Mouse (Mus musculus) gastrocnemius, adult 2 months (tissue): ENCODE measurements around the gene Enah. TPM values are rescaled to one million over a fixed set of nuclear protein-coding genes. Genes with fewer than 3 reads are reported as not detected.

Experiments
- DNase-seq: peaks from one replicate; pipeline ENCODE4 v3.0.0; 2022
- H3K27ac ChIP-seq: fragments of 200-600 bp; 2 replicates; pipeline ENCODE4 v1.8.1; 2022; ENCODE audit warnings: mild to moderate bottlenecking
- H3K4me3 ChIP-seq: fragments of 200-600 bp; 2 replicates; pipeline ENCODE4 v1.8.1; 2022; ENCODE audit warnings: mild to moderate bottlenecking, moderate library complexity
- CTCF ChIP-seq: fragments of 200-600 bp; IDR thresholded peaks from 2 replicates; pipeline ENCODE4 v1.8.1; 2022; ENCODE audit warnings: antibody characterized with exemption, mild to moderate bottlenecking, moderate library complexity
- intact Hi-C: fragments of 180-260 bp; cut with DNase I; formaldehyde crosslinking; loops from one replicate; pipeline ENCODE4 v1.15.1; 2025
- total RNA-seq, 2 experiments: library from RNA; stranded (reverse); gene quantifications; 2 replicates each; pipeline ENCODE4 v1.2.3; 2021

Gene Enah
- total RNA-seq, 2 experiments from 2014 or later, result 31.6 to 73.0 TPM

GRCm38 (mm10) chr1:181928388-181928787 is 91.4 kb downstream of the Enah start:
- DNase-seq, result no peak
- intact Hi-C loops, result no loop called here
- no peak for TF ChIP-seq CTCF
- no peak overlapping the region for H3K4me3 ChIP-seq
- H3K27ac ChIP-seq, result 0 out of 2 replicates have a peak overlapping the region, but pooled peaks have one; percentile 21

DNA sequence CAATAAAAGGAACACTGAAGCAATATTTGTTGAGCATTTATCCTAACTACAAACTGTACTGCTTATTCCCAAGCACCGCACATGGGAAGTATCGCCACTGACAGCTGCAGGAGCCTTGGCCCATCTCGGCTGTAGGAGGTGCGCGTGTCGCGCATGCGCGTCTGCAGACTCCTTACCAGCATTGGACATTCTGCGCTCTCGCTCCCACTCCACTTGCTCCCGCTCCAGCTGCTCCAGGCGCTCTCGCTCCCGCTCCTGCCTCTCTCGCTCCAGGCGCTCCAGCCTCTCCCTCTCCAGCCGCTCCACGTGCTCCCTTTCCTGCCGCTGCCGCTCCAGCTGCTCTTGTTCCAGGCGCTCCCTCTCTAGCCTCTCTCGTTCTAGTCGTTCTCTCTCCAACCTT is 96.4 kb downstream of the Enah start:
- intact Hi-C loops, result no loop called here
- Histone ChIP-seq H3K27ac (no peak overlapping the region), H3K4me3 (peak overlapping the region; percentile 26; the same call in 1 of the 2 replicates)
- no peak for TF ChIP-seq CTCF
- peak; percentile 32 for DNase-seq

- intact Hi-C loops, result no loop called here
Observed at GRCm38 (mm10) chr1:181921580-181922494, 98.0 kb downstream of the Enah start.

GRCm38 (mm10) chr1:181911841-181912240 is 107.9 kb downstream of the Enah start:
- intact Hi-C loops, result no loop called here
- Histone ChIP-seq H3K27ac (no peak overlapping the region), H3K4me3 (no peak overlapping the region)
- TF ChIP-seq CTCF, result no peak
- DNase-seq, result no peak

More at GRCm38 (mm10) chr1:181921580-181922494, 98.0 kb downstream of the Enah start:
- DNase-seq, result peak; percentile 20
- Histone ChIP-seq H3K27ac (no peak overlapping the region), H3K4me3 (peak overlapping the region; percentile 50)
- TF ChIP-seq CTCF, result no peak; the same call in 1 of the 2 replicates

GRCm38 (mm10) chr1:181901706-181902373 is 118.0 kb downstream of the Enah start:
- no peak for TF ChIP-seq CTCF
- no peak for DNase-seq
- no peak overlapping the region for H3K27ac ChIP-seq
- H3K4me3 ChIP-seq, result no peak overlapping the region
- intact Hi-C loops, result no loop called here

DNA sequence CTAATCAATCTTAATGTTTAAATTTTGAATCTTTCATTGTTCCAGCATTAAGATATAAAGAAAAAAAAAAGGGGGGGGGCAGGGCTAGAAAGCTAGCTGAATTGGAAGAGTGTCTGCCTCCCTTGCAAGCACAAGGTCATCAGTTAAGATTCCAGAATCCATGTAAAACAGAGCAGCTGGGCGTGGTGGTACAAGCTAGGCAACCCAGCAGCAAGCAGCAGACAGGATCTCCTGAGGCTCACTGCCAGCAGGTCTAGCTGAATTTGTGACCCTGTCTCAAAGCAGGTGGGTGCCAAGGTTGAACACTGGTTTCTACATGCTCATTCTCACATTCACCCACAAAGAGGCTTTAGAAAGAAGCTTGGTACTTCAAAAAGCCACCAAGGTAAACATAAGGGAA is 118.9 kb downstream of the Enah start:
- intact Hi-C loops, result no loop called here
- no peak overlapping the region for H3K27ac ChIP-seq
- DNase-seq, result no peak
- H3K4me3 ChIP-seq, result no peak overlapping the region
- TF ChIP-seq CTCF, result no peak

DNA sequence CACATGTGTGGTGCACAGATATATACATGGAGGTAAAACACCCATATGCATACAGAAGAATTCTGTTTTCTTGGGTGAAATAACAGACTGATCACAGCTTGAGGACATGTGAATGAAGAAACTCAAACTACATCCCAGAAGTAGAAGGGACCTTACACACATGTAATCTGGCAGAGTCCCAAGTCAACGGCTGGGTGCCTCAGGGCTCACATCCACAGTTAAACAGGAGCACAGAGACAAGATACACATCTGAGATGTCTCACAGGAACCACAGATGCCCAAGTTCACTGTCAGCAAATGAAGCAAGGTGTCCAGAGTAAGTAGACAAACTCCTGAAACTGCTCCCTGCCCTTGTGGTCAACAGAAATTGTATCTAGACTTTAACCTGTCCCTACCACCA is 120.8 kb downstream of the Enah start:
- H3K4me3 ChIP-seq, result no peak overlapping the region
- intact Hi-C loops, result no loop called here
- no peak overlapping the region for H3K27ac ChIP-seq
- DNase-seq, result no peak
- TF ChIP-seq CTCF, result no peak

DNA sequence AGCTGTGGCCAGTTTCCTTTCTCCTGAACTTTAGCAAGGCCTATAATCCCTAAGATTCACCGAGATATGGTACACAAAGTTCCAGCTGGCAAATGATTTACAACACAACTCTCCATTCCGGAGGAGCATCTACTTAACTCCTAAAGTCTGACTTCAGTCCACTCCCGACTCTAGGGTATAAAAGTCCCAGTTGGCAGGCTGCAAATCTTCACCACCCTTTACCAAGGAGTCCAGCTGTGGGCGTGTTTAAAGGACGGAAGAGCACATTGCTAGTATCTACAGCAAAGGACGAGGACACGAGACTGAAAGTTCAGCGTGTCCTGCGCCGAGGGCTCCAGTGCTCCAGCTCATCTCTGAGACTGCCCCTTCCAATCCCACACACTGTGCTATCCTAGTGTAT is 122.8 kb downstream of the Enah start:
- TF ChIP-seq CTCF, result no peak
- H3K27ac ChIP-seq, result no peak overlapping the region
- intact Hi-C loops, result no loop called here
- no peak overlapping the region for H3K4me3 ChIP-seq
- no peak for DNase-seq

GRCm38 (mm10) chr1:181893721-181894120 is 126.1 kb downstream of the Enah start:
- H3K4me3 ChIP-seq, result no peak overlapping the region
- DNase-seq, result no peak
- no peak overlapping the region for H3K27ac ChIP-seq
- intact Hi-C loops, result no loop called here
- TF ChIP-seq CTCF, result no peak

DNA sequence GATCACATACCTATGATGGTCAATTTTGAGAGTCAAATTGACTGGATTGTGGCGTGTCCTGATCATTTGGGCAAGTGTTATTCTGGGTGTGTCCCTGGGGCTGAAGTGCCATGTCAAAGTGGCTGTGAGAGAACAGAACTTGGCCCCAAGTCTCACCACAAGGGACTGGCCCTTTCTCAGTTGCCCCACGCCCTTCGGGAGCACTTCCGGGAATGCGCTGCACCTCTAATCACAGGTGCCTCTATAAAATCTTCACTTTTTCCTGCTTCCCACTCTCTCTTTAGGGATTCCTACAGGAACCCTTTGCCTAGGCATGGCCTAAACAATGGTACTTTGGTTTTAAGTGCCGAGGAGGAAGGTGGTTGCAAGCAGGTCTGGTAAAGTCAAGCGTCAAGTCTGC is 130.1 kb downstream of the Enah start:
- no peak overlapping the region for H3K4me3 ChIP-seq
- H3K27ac ChIP-seq, result no peak overlapping the region
- no peak for TF ChIP-seq CTCF
- intact Hi-C loops, result loop anchor here (1.0 kb wide), 1 partner anchor 226 kb away; no protein-coding TSS in a partner anchor
- no peak for DNase-seq

- no peak overlapping the region for H3K27ac ChIP-seq
- intact Hi-C loops, result loop anchor here (1.0 kb wide), 2 partner anchors 226 to 252 kb away; no protein-coding TSS in a partner anchor
- H3K4me3 ChIP-seq, result no peak overlapping the region
- DNase-seq, result peak; percentile 90
- TF ChIP-seq CTCF, result no peak; the same call in 1 of the 2 replicates
Observed at GRCm38 (mm10) chr1:181888801-181889200, 131.0 kb downstream of the Enah start.

- TF ChIP-seq CTCF, result peak; percentile 75
- peak; percentile 75 for DNase-seq
- Histone ChIP-seq H3K4me3 (peak overlapping the region; percentile 50), H3K27ac (no peak overlapping the region)
- intact Hi-C loops, result loop anchor here (1.0 to 5.0 kb wide), 3 partner anchors 39 to 153 kb away; partner anchors contain the start of gene Lbr
Observed at GRCm38 (mm10) chr1:181881532-181881931, 138.3 kb downstream of the Enah start.
